Mouse (Mus musculus) cerebellum, adult 2 months (tissue): Measurements from ENCODE around the gene Dnali1.

Experiments used
- CTCF ChIP-seq: fragments of 200-500 bp; IDR thresholded peaks from 2 replicates; pipeline ENCODE4 v1.5.1; 2011; ENCODE audit warnings: low read depth, mild to moderate bottlenecking, control low read depth, low read length, moderate library complexity, borderline replicate concordance; ENCODE audit not compliant: insufficient read depth
- POLR2A ChIP-seq: fragments of 200-500 bp; IDR thresholded peaks from 2 replicates; pipeline ENCODE4 v1.6.1; 2011; ENCODE audit warnings: low read length, control low read depth, borderline replicate concordance; ENCODE audit not compliant: insufficient read depth

DNA sequence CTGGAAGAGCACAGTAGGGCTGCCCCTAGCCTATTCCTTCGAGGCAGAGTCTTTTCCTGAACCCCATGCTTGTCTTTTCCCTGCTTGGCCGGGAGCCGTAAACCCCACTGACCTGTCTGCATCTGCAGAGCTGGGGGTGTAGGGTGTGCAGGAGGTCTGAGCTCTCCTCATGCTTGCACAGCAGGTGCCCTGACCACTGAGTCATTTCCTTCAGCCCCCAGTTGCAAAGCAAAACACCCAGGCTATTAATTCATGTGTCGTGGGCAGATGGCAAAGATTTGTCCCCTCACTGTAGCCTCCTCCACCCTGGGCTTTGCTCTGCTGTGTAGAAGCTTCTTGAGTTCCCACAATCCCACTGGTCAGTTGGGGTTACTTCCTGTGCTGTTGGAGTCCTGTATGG, 31.9 kb upstream of the Dnali1 start:
- TF ChIP-seq CTCF (no peak), POLR2A (no peak)
